Mouse (Mus musculus): ENCODE measurements around the gene Iyd.

DNA sequence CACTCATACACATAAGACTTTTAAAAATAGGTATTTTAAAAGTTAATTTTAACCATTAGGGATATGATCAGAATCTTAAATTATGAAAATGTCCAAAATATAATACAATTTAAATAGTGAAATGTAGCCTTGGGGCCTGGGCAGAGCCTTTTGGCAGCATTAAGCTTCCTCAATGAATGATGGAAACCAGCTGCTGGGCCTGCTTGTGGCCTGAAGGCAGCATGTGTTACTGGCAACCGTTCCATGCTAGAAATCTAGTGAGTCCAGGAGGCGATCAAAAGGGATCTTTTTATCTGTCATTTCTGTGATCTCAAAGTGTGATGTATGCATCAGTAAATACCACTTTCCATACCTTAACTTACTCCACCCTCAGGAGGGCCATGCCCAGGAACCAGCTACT is 9.3 kb downstream of the Iyd start:
- no peak for TF ChIP-seq POLR2A (IDR thresholded peaks at IDR 0.05; ENCODE audit: control insufficient read depth, extremely low read depth, insufficient read depth, low read length, poor library complexity)
- no peak for TF ChIP-seq CTCF (IDR thresholded peaks at IDR 0.05; ENCODE audit: borderline replicate concordance, control insufficient read depth, extremely low read depth, insufficient read depth, low read length, poor library complexity)
